Mouse (Mus musculus) neural tube, embryonic 14.5 days (tissue): ENCODE data around the gene Mpp3. TPM values are rescaled to one million over a fixed set of nuclear protein-coding genes. Genes with fewer than 3 reads are reported as not detected.

Experiments used
- ATAC-seq: fragments of 200-750 bp; cut with Nextera tagmentation; 2 replicates; pipeline ENCODE4 v1.8.0; 2017; ENCODE audit warnings: low read depth, mild to moderate bottlenecking, moderate TSS enrichment, moderate library complexity
- H3K27ac ChIP-seq: fragments of 300-500 bp; sonication (generic); 2 replicates; pipeline ENCODE4 v1.5.1; 2014; ENCODE audit warnings: low read depth, mild to moderate bottlenecking, control low read depth, low read length, moderate library complexity, mixed read lengths
- H3K27me3 ChIP-seq: fragments of 300-500 bp; sonication (generic); 2 replicates; pipeline ENCODE4 v1.6.1; 2014; ENCODE audit warnings: low read length; ENCODE audit not compliant: control insufficient read depth, insufficient read depth
- H3K36me3 ChIP-seq: fragments of 300-500 bp; sonication (generic); 2 replicates; pipeline ENCODE4 v1.6.1; 2014; ENCODE audit warnings: low read length, mixed read lengths; ENCODE audit not compliant: control insufficient read depth, insufficient read depth
- H3K4me1 ChIP-seq: fragments of 300-500 bp; sonication (generic); 2 replicates; pipeline ENCODE4 v1.6.1; 2014; ENCODE audit warnings: low read length; ENCODE audit not compliant: control insufficient read depth, insufficient read depth
- H3K4me2 ChIP-seq: fragments of 300-500 bp; sonication (generic); 2 replicates; pipeline ENCODE4 v1.6.1; 2014; ENCODE audit warnings: mild to moderate bottlenecking, low read depth, low read length, control low read depth
- H3K4me3 ChIP-seq: fragments of 300-500 bp; sonication (generic); 2 replicates; pipeline ENCODE4 v1.5.1; 2014; ENCODE audit warnings: low read depth, low read length, control low read depth, mixed read lengths
- H3K9ac ChIP-seq: fragments of 300-500 bp; sonication (generic); replicated peaks from 2 replicates; pipeline ENCODE4 v1.6.1; 2014; ENCODE audit warnings: low read depth, mild to moderate bottlenecking, control low read depth, low read length, mixed read lengths
- H3K9me3 ChIP-seq: fragments of 300-500 bp; sonication (generic); 2 replicates; pipeline ENCODE4 v1.6.1; 2016; ENCODE audit warnings: low read length; ENCODE audit not compliant: control insufficient read depth
- WGBS: fragments of 180-500 bp; shearing (Covaris S2); extraction: QIAGEN DNeasy Blood & Tissue Kit; methylation state at CpG from one replicate; pipeline ENCODE4 v1.1.7; 2014; 5-methylcytosine and 5-hydroxymethylcytosine counted together
- polyA plus RNA-seq: library from polyadenylated mRNA; unstranded; fragments of >200 nt; fragmentation: Nextera tagmentation; extraction: Ambion mirVana; gene quantifications from 2 replicates; pipeline ENCODE4 v1.2.1, GENCODE M21; 2014

Gene Mpp3
- 57.0 and 57.3 TPM in 2 replicates for polyA plus RNA-seq

DNA sequence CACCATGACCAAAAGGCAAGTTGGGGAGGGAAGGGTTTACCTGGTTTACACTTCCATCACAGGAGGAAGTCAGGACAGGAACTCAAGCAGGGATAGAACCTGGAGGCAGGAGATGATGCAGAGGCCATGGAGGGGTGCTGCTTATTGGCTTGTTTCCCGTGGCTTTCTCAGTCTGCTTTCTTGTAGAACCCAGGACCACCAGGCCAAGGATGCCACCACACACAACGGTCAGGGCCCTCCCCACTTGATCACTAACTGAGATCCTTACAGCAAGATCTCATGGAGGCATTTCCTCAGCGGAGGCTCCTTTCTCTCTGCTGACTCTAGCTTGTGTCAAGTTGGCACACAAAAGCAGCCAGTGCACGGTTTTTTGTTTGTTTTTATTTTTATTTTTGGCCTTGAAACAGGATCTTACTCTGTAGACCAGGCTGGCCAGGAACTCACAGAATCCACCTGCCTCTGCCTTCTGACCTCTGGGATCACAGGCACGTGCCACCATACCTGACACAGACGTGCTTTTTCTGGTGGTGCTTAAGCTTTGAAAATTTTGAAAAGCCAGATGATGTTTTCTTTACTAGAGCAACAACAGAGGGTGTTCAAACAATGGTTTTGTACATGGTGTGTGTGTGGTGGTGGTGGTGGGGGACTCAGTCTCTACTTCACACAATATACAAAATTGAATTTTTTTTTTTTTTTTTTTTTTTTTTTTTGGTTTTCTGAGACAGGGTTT lies at the start of gene Mpp3:
TSS of gene Mpp3 (minus strand) at position 375 of the 730 bp plus-strand sequence.
- peak within 1 kb of the TSS; percentile 82 for H3K9ac ChIP-seq
- H3K4me1 ChIP-seq = peaks cover 19% of the 10 kb centered on the region
- ATAC-seq = no peak
- no peaks in the 10 kb centered on the region for H3K36me3 ChIP-seq
- no peaks in the 10 kb centered on the region for H3K9me3 ChIP-seq
- no peaks in the 10 kb centered on the region for H3K27me3 ChIP-seq
- peak within 1 kb of the TSS; percentile 91 for H3K27ac ChIP-seq
- peak within 1 kb of the TSS; percentile 77 for H3K4me3 ChIP-seq
- H3K4me2 ChIP-seq = peak within 1 kb of the TSS; percentile 72
- WGBS = 68% methylated on average over 6 of the region's 6 CpGs

DNA sequence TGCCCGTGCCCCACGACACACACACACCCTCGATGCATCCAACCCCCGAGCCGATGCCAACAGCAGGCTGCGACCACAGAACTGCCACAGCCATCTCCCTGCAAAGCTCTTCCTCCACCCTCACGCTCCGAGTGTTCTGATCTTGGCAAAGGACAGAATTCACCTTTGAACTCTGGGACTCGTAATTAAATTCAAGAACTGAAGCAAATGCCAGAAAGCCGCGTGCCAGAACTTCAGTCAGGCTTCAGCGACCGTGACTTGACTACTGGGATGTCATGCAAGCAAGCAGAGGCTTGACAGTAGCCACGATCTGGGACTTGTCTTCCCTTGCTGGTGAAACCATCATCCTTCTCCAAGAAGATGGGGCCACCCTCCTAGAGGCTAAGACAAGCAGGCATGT lies 45.5 kb upstream of the Mpp3 start:
- H3K9ac ChIP-seq = no peak overlapping the region
- H3K27me3 ChIP-seq = no peaks in the 10 kb centered on the region
- no peaks in the 10 kb centered on the region for H3K9me3 ChIP-seq
- 78% methylated on average over 14 of the region's 14 CpGs for WGBS
- no peak overlapping the region for H3K4me3 ChIP-seq
- H3K27ac ChIP-seq = no peak overlapping the region
- ATAC-seq = no peak
- no peaks in the 10 kb centered on the region for H3K4me1 ChIP-seq
- H3K4me2 ChIP-seq = no peak overlapping the region
- H3K36me3 ChIP-seq = peaks cover 5% of the 10 kb centered on the region; the same call in 1 of the 2 replicates

DNA sequence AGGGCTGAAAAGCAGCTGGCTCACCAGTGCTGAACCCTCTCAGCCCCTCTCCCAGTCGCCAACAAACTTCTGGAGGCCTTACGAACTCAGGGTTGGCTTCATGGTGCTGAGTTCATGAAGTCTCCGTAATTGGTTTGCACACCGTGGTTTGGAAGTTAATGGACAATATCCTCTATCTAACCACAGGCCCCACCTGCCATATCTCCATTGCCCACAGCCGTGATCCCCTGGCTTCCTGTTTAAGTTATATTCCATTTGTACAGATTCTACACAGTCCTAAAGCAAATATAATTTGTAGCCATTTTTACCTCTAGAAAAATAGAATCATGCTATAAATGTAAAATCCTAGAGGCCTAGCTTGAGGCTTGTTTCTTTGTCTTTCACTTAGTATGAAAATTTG lies 44.5 kb upstream of the Mpp3 start:
- peaks cover 5% of the 10 kb centered on the region; the same call in 1 of the 2 replicates for H3K36me3 ChIP-seq
- no peaks in the 10 kb centered on the region for H3K4me1 ChIP-seq
- no peak for ATAC-seq
- 83% methylated on average over 5 of the region's 5 CpGs for WGBS
- no peak overlapping the region for H3K27ac ChIP-seq
- no peaks in the 10 kb centered on the region for H3K27me3 ChIP-seq
- no peak overlapping the region for H3K9ac ChIP-seq
- H3K9me3 ChIP-seq = no peaks in the 10 kb centered on the region
- H3K4me3 ChIP-seq = no peak overlapping the region
- no peak overlapping the region for H3K4me2 ChIP-seq

DNA sequence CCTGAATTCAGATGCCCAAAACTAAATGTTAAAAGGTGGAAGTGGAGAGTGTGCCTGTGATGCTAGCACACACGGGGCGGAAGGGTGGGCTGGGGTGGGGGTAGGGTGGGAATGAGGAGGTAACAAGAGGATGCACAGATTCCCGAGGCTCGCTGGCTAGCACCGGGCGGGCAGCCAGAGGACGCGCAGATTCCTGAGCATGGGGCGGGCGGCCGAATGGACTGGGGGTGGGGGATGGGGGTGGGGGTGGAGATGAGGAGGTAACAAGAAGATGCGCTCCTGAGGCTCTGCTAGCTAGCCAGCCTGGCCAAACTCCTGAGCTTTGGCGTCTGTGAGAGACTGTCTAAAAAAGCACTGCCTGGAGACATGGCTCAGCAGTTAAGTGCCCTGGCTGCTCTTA lies 42.2 kb upstream of the Mpp3 start:
- Histone ChIP-seq H3K4me3 (no peak overlapping the region), H3K9me3 (no peaks in the 10 kb centered on the region), H3K4me1 (no peaks in the 10 kb centered on the region), H3K27ac (no peak overlapping the region), H3K9ac (no peak overlapping the region), H3K36me3 (peaks cover 5% of the 10 kb centered on the region; the same call in 1 of the 2 replicates), H3K27me3 (no peaks in the 10 kb centered on the region), H3K4me2 (no peak overlapping the region)
- 3% methylated on average over 13 of the region's 13 CpGs for WGBS
- no peak for ATAC-seq

DNA sequence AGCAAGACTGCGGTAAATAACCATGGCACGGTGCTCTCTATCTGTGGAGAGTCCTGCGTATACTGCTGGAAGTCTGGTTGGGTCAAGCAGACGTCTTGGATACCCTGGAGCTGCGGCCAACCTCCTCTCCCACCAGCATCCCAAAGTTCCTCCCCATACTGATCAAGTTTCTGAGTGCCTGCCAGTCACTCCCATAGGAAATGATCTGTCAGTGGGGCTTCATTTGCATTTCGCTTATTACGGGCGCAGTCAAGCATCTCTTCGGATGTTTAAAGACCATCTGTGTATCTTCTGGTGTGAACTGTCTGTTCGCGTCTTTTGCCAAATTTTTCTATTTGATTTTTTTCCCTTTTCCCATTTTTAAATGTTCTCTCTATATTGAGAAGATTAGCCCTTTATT lies 41.4 kb upstream of the Mpp3 start:
- Histone ChIP-seq H3K36me3 (peaks cover 5% of the 10 kb centered on the region; the same call in 1 of the 2 replicates), H3K4me1 (no peaks in the 10 kb centered on the region), H3K27me3 (no peaks in the 10 kb centered on the region), H3K9ac (no peak overlapping the region), H3K4me2 (no peak overlapping the region), H3K27ac (no peak overlapping the region), H3K9me3 (no peaks in the 10 kb centered on the region), H3K4me3 (no peak overlapping the region)
- ATAC-seq = no peak
- WGBS = 46% methylated on average over 11 of the region's 11 CpGs

DNA sequence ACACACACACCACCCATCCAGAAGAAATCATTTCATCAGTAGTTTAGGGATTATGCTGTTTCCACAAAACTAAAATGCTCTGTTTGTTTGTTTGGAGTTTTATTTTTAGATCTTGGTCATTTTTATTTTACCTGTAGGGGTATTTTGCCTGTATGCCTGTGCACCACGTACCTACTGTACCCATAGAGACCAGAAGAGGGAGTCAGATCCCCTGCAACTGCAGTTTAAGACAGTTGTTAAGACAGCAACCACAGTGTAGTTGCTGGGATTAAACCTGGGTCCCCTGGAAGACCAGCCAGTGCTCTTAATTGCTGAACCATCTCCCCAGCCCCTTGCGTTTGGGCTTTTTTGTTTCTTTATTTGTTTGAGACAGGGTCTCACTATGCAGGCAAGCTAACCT lies 40.7 kb upstream of the Mpp3 start:
- 49% methylated on average over 2 of the region's 2 CpGs for WGBS
- H3K9me3 ChIP-seq = no peaks in the 10 kb centered on the region
- H3K27me3 ChIP-seq = no peaks in the 10 kb centered on the region
- H3K27ac ChIP-seq = no peak overlapping the region
- no peaks in the 10 kb centered on the region for H3K4me1 ChIP-seq
- H3K36me3 ChIP-seq = peaks cover 8% of the 10 kb centered on the region
- ATAC-seq = no peak
- H3K9ac ChIP-seq = no peak overlapping the region
- no peak overlapping the region for H3K4me3 ChIP-seq
- no peak overlapping the region for H3K4me2 ChIP-seq

DNA sequence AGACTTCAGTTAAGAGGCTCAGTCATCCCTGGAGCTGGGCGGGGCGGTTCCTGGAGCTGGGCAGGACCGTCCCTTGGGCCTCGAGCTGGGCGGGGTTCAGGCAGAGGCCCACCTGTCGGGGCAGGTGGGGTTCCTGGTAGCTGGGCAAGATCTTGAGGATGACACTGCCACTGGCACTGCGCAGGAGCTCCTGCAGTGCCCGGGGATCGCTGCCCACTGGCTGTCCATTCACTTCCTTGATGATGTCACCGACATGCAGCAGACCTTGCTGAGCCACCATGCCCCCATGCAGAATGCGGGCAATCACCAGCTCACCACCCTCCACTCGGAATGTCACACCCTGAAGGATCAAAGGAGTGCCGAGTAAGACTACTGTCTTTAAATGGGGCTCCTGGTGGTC lies 34.8 kb upstream of the Mpp3 start:
- peaks cover 20% of the 10 kb centered on the region for H3K36me3 ChIP-seq
- H3K4me3 ChIP-seq = no peak overlapping the region
- H3K27me3 ChIP-seq = no peaks in the 10 kb centered on the region; the same call in 1 of the 2 replicates
- 0 out of 2 replicates have a peak, but pooled peaks cover 2% of the 10 kb centered on the region for H3K4me1 ChIP-seq
- no peak overlapping the region for H3K4me2 ChIP-seq
- no peak overlapping the region for H3K27ac ChIP-seq
- 78% methylated on average over 13 of the region's 13 CpGs for WGBS
- no peak overlapping the region for H3K9ac ChIP-seq
- no peak for ATAC-seq
- no peaks in the 10 kb centered on the region for H3K9me3 ChIP-seq

DNA sequence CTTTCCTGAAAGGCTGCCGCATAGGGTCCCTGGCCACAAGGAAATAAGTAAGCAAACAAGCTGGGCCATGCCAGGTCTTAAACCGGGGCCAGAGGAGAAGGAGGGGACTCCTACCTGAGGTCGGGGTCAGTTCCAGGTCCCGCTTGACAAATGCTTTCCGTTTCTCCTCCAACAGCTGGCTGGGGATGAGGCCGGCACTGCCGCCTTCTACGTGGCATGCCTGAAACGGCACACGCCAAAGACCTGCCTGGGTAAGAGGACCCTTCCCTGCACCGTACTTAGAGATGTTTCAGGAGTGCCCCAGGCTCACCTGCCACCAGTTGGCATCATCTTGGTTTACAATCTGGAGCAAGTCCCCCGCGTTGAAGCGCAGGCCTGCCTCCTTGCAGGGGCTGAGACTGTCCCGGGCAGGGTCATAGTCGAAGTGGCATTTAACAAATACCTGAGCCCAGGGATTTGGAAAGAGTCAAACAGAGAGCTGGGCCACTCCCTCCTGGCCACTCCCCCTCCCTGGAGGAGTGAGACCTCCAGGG lies 33.7 kb upstream of the Mpp3 start:
- H3K36me3 ChIP-seq = peaks cover 20% of the 10 kb centered on the region
- H3K4me3 ChIP-seq = no peak overlapping the region
- H3K9ac ChIP-seq = no peak overlapping the region
- H3K27ac ChIP-seq = no peak overlapping the region
- WGBS = 30% methylated on average over 16 of the region's 16 CpGs
- H3K9me3 ChIP-seq = no peaks in the 10 kb centered on the region
- H3K27me3 ChIP-seq = no peaks in the 10 kb centered on the region; the same call in 1 of the 2 replicates
- H3K4me1 ChIP-seq = 0 out of 2 replicates have a peak, but pooled peaks cover 2% of the 10 kb centered on the region
- no peak overlapping the region for H3K4me2 ChIP-seq
- no peak for ATAC-seq

DNA sequence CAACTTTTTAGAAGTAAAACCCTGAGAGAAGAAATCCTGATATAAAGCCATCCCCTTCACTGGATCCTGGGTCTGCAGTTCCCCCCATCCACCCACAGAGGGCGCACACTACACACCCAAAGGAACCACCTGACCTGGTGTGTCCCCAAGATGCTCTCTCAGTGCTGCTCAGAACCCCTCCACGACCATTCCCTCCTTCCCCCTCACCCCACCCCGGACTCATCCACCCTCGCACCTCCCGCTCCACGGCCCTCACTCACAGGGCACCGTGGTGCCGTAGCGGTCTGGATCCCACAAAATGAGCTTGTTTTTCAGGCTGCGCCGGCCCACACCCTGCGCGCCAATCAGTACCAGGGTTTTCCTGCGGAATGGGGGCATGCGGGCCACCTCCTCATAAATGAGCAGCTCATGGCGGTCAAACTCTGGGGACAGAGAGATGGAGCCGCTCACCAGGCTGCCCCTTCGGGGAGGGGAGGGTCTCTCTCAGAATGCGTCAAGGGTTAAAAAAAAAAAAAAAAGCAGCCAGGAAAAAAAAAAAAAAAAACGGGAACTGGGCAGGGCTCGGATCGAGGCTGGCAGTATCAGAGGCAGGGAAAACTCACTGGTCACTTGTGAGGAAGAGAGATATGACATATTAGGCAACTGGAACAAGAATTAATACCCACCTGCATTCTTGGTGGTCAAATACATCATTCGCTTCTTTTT lies 33.1 kb upstream of the Mpp3 start:
- WGBS = 3% methylated on average over 23 of the region's 23 CpGs
- Histone ChIP-seq H3K9me3 (no peaks in the 10 kb centered on the region), H3K9ac (peak overlapping the region; percentile 41; the same call in 1 of the 2 replicates), H3K4me2 (peak overlapping the region; percentile 77), H3K4me3 (peak overlapping the region; percentile 35), H3K36me3 (peaks cover 20% of the 10 kb centered on the region), H3K27ac (no peak overlapping the region), H3K4me1 (0 out of 2 replicates have a peak, but pooled peaks cover 2% of the 10 kb centered on the region), H3K27me3 (no peaks in the 10 kb centered on the region; the same call in 1 of the 2 replicates)
- peak; percentile 76 for ATAC-seq
